Mouse (Mus musculus) heart, adult 2 months (tissue): ENCODE measurements around the gene Gper1. TPM values are rescaled to one million over a fixed set of nuclear protein-coding genes. Genes with fewer than 3 reads are reported as not detected.
"Not testable (repeated sequence)": the region's sequence is repeated elsewhere in the genome, so short reads cannot be mapped to it uniquely, and the experiment has no call there.

Experiments
- DNase-seq, 2 experiments: peaks; one replicate each; pipeline ENCODE4 v3.0.0; 2021
- H3K27ac ChIP-seq: fragments of 200-600 bp; 2 replicates; pipeline ENCODE4 v1.8.1; 2022
- H3K27me3 ChIP-seq: fragments of 200-500 bp; 2 replicates; pipeline ENCODE4 v1.6.1; 2012; ENCODE audit warnings: mild to moderate bottlenecking, low read length, inconsistent platforms, mixed read lengths; ENCODE audit not compliant: control insufficient read depth, insufficient read depth
- H3K36me3 ChIP-seq: fragments of 200-500 bp; 2 replicates; pipeline ENCODE4 v1.6.1; 2012; ENCODE audit warnings: low read length, inconsistent platforms; ENCODE audit not compliant: control insufficient read depth, insufficient read depth
- H3K4me1 ChIP-seq: fragments of 200-500 bp; 2 replicates; pipeline ENCODE4 v1.6.1; 2011; ENCODE audit warnings: low read length; ENCODE audit not compliant: control insufficient read depth, insufficient read depth
- H3K4me3 ChIP-seq: fragments of 200-600 bp; 2 replicates; pipeline ENCODE4 v1.8.1; 2022
- H3K79me2 ChIP-seq: fragments of 200-500 bp; replicated peaks from 2 replicates; pipeline ENCODE4 v1.6.1; 2012; ENCODE audit warnings: mild to moderate bottlenecking, inconsistent platforms, low read length, moderate library complexity, mixed read lengths; ENCODE audit not compliant: control insufficient read depth, insufficient read depth
- H3K9ac ChIP-seq: fragments of 200-500 bp; 2 replicates; pipeline ENCODE4 v1.6.1; 2012; ENCODE audit warnings: low read depth, mild to moderate bottlenecking, control low read depth, inconsistent platforms, low read length, mixed read lengths
- CTCF ChIP-seq: fragments of 200-600 bp; IDR thresholded peaks from 2 replicates; pipeline ENCODE4 v1.8.1; 2022; ENCODE audit warnings: antibody characterized with exemption, mild to moderate bottlenecking, moderate library complexity
- EP300 ChIP-seq: fragments of 200-500 bp; IDR thresholded peaks from 2 replicates; pipeline ENCODE4 v1.6.1; 2011; ENCODE audit warnings: low read depth, low read length, control low read depth; ENCODE audit not compliant: insufficient read depth
- POLR2A ChIP-seq: fragments of 200-500 bp; IDR thresholded peaks from 2 replicates; pipeline ENCODE4 v1.6.1; 2011; ENCODE audit warnings: mild to moderate bottlenecking, low read depth, low read length, control low read depth; ENCODE audit not compliant: insufficient read depth
- WGBS: fragments of 180-500 bp; shearing (Covaris S2); methylation state at CpG from one replicate; pipeline ENCODE4 v1.1.7; 2018; 5-methylcytosine and 5-hydroxymethylcytosine counted together
- intact Hi-C: fragments of 180-260 bp; cut with DNase I; formaldehyde crosslinking; loops from one replicate; pipeline ENCODE4 v1.15.1; 2025
- polyA plus RNA-seq: library from polyadenylated mRNA; depleted of rRNA; stranded (reverse); fragments of >200 nt; gene quantifications from 2 replicates; pipeline ENCODE4 v1.2.3, GENCODE M21; 2012
- total RNA-seq, 2 experiments: library from RNA; stranded (reverse); gene quantifications; 2 replicates each; pipeline ENCODE4 v1.2.3; 2021

Gene Gper1
- total and polyA plus RNA-seq, 3 experiments = 1.4 to 2.0 (median 1.5) TPM

DNA sequence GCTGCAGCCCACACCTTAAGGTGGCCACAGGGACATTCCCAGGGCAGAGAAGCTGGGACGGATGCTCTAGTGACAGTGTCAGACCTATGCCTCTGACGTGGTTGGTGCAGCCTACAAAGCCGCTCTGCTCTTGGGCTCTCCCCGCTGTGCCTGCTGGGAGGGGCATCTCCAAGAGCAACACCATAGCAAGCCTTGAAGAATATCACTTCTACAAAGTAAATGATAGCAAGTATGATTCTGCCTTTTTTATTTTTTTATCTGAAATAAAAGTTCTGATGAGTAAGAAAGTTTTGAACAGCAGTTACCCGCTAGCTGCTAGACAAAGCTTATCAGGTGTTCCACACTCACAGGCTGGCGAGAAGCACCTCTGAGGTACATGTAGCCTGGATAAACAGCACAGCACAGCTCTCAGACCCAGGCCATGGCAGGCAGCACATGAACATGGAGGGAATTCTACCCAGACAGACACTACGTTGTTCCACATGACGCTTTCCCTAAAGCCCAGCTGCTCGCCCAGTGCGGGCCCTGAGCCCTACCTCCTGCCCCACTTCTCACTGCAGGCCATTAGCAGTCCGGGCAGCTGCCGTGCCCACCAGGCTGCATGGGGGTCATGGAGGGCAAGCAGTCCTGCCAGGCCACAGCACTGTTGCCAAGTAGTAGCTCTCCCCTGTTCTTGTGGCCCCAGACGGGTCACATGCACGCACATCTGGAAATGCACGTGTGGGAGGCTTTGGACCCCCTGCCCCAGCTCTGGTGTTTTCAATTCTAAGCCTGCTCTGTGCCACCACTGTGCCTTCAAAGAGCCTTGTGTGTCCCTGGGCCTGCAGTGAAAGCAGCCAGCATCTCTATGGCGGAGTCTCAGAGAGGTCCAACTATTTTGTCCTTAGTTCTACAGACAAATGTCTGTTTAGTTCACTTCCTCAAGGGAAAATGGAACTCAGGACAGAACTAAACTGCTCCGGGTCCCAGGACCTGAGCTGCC, 34.0 kb upstream of the Gper1 start:
- no peak for DNase-seq
- H3K4me3 ChIP-seq = no peak overlapping the region; the same call in 1 of the 2 replicates
- peaks cover 64% of the 10 kb centered on the region for H3K4me1 ChIP-seq
- WGBS = 37% methylated on average over 17 of the region's 17 CpGs
- peaks cover 5% of the 10 kb centered on the region; the same call in 1 of the 2 replicates for H3K79me2 ChIP-seq
- peak overlapping the region; percentile 41 for H3K9ac ChIP-seq
- H3K36me3 ChIP-seq = peaks cover 6% of the 10 kb centered on the region; the same call in 1 of the 2 replicates
- TF ChIP-seq CTCF (no peak), EP300 (0 out of 2 replicates have a peak, but pooled peaks have one; percentile 2), POLR2A (no peak)
- intact Hi-C loops = loop anchor here (10.0 kb wide), 1 partner anchor 406 kb away; the partner anchor contains the start of gene Mafk
- no peaks in the 10 kb centered on the region for H3K27me3 ChIP-seq
- H3K27ac ChIP-seq = peak overlapping the region; percentile 91

DNA sequence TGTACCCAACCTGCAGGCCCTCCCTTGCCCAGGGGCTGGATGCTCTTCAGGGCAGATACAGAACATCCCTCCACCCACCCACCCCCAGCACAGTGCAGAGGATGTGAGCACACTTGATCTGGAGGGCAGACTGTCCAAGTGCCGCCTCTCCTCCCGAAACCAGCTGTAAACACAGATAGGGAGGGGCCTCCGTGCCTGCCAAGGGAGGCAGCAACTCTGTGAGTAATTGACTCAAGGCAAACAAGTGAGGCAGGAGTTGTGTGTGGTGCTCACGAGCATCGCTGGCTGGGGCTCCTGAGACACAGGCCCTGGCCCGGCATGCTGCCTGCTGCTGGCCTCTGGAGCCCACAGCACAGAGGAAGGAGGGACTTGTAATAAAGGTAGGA, 33.3 kb upstream of the Gper1 start:
- H3K27ac ChIP-seq = peak overlapping the region; percentile 91
- TF ChIP-seq EP300 (peak; percentile 87), CTCF (no peak), POLR2A (peak; percentile 71)
- peaks cover 5% of the 10 kb centered on the region; the same call in 1 of the 2 replicates for H3K36me3 ChIP-seq
- no peaks in the 10 kb centered on the region for H3K27me3 ChIP-seq
- peak; percentile 80 to 88 for DNase-seq
- WGBS = 1% methylated on average over 6 of the region's 6 CpGs
- intact Hi-C loops = loop anchor here (10.0 kb wide), 1 partner anchor 405 kb away; the partner anchor contains the start of gene Mafk
- H3K4me1 ChIP-seq = peaks cover 60% of the 10 kb centered on the region
- peaks cover 5% of the 10 kb centered on the region; the same call in 1 of the 2 replicates for H3K79me2 ChIP-seq
- peak overlapping the region; percentile 32 for H3K4me3 ChIP-seq
- peak overlapping the region; percentile 32 for H3K9ac ChIP-seq

DNA sequence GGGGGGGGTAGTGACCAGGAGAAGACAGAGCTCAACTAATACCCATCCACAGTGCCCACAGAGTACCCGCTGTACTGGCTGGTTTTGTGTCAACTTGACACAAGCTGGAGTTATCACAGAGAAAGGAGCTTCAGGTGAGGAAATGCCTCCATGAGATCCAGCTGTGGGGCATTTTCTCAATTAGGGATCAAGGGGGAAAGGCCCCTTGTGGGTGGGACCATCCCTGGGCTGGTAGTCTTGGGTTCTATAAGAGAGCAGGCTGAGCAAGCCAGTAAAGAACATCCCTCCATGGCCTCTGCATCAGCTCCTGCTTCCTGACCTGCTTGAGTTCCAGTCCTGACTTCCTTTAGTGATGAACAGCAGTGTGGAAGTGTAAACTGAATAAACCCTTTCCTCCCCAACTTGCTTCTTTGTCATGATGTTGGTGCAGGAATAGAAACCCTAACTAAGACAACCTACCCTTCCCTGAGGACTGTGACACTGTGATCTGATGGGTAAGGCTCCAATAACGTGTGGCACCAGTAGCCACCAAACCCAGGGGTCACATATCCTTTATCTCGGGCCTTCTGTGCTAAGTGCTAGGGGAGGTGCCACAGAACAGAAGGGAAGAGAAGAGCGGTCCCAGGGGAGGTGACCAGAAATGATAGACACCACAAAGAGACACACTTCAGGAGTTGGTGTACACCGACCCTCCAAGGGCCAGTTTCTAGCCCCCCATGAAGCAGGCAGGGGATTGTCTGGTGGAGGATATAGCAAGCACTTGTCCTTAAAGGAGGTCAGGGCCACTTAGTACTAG, 32.4 kb upstream of the Gper1 start:
- H3K4me3 ChIP-seq, intact Hi-C loops, H3K79me2 ChIP-seq, H3K36me3 ChIP-seq, H3K27me3 ChIP-seq, DNase-seq: not testable (repeated sequence)
- 50% methylated on average over 5 of the region's 5 CpGs for WGBS
- Histone ChIP-seq H3K27ac (peak overlapping the region; percentile 91), H3K9ac (peak overlapping the region; percentile 56), H3K4me1 (peaks cover 52% of the 10 kb centered on the region)

DNA sequence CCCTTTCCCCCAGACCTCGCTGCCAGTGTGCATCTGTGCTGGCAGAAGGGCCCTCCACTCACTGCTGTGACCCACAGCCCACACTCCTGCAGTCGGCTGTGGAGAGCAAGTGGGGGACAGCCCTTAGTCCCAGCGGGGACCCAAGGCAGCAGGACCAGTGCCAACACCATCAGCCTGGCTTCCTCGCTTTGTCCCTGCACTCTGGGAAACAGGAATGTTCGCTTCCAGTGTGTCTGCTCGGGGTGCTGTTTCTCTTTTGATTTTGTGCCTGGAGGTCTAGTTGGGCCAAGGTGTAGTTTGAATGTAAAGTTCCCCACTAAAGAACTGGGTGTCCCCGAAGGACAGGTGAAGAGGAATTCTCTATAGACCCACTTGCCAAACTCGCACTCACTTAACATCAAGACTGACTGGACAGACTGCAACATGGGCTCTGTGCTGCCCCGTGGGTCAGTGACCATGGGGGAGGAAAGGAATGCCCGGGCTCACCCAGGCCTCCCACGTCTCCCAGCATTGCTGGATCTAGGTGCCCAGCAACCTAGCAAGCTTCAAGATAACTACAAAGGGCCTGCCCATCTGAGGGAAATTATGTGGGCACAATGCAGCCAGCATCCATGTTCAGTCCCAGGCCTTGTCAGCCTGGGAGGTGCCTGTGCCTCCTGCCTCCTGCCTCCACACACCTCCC, 31.5 kb upstream of the Gper1 start:
- 0 out of 2 replicates have a peak, but pooled peaks have one; percentile 13 for TF ChIP-seq POLR2A
- 0 out of 2 replicates have a peak, but pooled peaks have one; percentile 2 for TF ChIP-seq CTCF
- TF ChIP-seq EP300 = peak; percentile 60; the same call in 1 of the 2 replicates
- H3K4me3 ChIP-seq = no peak overlapping the region; the same call in 1 of the 2 replicates
- WGBS = 33% methylated on average over 11 of the region's 11 CpGs
- peaks cover 5% of the 10 kb centered on the region for H3K79me2 ChIP-seq
- peak overlapping the region; percentile 56 for H3K9ac ChIP-seq
- peaks cover 5% of the 10 kb centered on the region; the same call in 1 of the 2 replicates for H3K36me3 ChIP-seq
- H3K27me3 ChIP-seq = no peaks in the 10 kb centered on the region
- peak in 1 of 2 experiments; percentile 63 for DNase-seq
- H3K4me1 ChIP-seq = peaks cover 43% of the 10 kb centered on the region
- peak overlapping the region; percentile 77 for H3K27ac ChIP-seq
- intact Hi-C loops = no loop called here
